Mouse (Mus musculus) G1E-ER4 (cell line): Measurements from ENCODE around the gene Rec114. TPM values are rescaled to one million over a fixed set of nuclear protein-coding genes. Genes with fewer than 3 reads are reported as not detected.

ENCODE experiments used
- GATA1 ChIP-seq: IDR thresholded peaks from one replicate; pipeline ENCODE4 v1.8.0; 2012; ENCODE audit warnings: low read length, inconsistent platforms
- polyA plus RNA-seq: library from polyadenylated mRNA; stranded (reverse); fragments of >175 nt; gene quantifications from 2 replicates; pipeline ENCODE4 v1.2.3, GENCODE M21; 2012

Rec114 gene
- polyA plus RNA-seq, 1 experiment = not detected

DNA sequence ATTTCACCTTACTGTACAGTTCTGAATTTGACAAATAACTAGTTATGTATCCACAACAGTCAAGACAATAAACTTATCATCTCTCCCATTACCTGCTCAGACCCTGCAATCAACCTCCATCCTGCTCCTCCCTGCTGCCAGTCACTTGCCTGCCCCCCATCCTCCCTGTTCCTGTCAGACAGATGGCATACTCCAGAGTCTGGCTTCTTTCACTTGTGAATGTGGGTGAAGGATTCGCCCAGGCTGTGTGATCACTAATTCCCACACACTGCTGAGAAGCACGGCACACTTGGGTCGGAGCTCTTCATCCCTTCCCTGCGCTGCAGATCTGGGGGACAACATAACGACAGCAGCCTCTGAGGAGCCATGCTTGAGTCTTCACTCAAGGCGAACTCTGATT, 61.7 kb downstream of the Rec114 start:
- TF ChIP-seq GATA1 = no peak

DNA sequence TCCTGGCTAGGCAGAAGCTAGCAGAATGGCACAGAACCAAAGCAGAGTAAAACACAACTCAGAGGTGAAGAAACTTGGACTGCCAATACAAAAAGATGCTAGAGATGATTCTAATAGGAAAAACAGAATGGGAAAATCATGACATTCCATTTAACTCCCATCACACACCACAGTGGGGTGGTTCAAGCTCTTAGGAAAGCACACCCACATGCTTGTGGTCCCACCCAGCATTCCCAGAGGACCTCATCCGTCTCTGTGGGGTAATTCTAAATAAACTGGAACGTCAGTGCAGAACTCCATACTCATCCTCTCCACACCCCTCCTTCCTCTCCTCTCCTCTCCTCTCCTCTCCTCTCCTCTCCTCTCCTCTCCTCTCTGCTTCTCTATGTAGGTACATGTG, 62.4 kb downstream of the Rec114 start:
- TF ChIP-seq GATA1 = no peak

DNA sequence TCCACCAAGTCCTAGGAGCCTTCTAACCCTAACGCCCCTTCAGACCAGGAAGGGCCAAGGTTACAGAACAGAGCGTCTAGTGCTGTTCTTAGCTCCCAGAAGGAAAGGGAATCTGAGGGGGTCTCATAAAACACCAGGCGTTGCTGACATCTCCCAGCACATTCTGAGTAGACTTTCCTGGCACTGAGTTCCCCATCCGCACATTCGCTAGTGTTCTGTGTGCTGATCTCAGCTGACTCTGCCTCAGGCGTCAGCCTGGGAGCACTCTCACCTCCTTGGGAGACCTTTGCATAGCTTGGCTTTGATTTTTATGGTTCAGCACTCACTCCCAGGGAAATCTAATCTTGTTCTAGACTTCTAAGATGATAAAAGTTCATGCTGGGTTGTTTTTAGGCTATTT, 68.4 kb downstream of the Rec114 start:
- no peak for TF ChIP-seq GATA1

DNA sequence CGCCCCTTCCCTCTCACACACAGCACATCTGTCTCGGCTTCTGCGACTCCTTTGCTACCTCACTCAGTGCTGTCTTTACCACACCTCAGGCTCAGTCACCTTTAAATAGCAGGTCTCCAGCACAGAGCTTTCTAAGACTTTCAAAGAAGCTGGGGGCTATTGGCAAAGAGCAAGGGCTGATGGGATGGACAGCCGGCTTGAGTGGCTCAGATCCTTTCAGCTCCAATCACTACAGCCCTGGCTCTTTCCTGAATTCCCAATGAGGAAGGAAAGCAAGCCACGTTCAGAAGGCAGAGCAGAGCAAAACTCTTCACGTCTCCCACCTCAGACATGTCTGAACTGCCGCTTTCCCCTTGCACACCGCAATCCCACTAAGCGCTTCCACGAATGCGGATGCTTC, 69.0 kb downstream of the Rec114 start:
- TF ChIP-seq GATA1 = no peak

- TF ChIP-seq GATA1 = no peak
These were observed 71.3 kb downstream of the Rec114 start for GRCm38 (mm10) chr9:58672474-58672873.

DNA sequence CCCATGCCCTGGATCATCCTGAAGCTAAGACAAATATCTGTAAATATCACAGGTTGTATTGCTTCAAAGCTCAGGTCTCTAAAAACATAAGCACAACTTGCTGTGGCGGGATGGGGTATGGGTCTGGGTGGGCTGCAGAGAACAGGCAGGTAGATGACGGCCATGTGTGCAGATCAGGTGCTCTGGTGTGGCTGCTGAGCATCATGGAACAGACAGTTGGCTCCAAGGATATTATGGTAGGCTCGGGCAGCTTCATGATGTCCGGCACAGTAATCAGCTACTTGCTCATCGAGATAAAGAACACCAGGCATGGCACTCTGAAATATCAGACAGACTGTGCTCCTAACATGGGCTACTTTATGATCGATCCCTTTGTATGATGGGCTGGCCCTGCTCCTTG, 73.9 kb downstream of the Rec114 start:
- TF ChIP-seq GATA1 = no peak

DNA sequence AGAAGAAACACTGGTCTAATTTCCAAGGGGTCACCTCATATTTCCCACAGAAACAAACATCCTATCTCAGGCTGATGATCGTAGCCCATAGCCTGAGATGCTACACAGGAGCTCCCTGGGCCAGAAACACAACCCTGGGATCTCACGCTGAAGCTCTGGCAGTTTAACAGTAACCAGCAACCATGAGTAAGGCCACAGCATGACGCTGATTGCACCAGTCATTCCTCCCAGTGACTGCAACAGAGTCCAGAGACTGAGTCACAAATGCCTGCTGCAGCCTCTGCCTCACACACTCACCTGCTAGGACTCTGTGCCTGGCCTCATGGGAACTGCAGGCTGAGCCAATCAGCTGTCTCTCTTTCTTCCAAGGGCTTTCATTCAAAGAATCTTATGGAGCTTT, 74.7 kb downstream of the Rec114 start:
- no peak for TF ChIP-seq GATA1

DNA sequence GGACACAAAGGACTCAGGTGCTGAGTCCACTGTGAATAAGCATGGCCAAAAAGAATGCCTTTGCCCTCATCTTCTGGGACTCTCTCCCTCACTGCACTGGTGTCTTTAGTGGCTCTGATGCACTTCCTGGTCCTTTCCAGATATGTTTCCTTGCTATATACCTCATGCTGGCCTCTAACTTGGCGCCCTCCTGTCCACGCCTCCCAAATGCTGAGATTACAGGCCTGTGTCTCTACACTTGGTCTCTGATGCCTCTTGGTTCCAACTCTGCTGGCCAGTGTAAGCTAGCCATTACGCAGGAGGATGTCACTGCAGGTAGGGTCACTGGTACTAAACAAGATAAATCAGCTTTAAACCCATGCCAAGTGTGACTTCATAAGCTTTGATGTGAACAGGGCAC, 75.6 kb downstream of the Rec114 start:
- TF ChIP-seq GATA1 = no peak

DNA sequence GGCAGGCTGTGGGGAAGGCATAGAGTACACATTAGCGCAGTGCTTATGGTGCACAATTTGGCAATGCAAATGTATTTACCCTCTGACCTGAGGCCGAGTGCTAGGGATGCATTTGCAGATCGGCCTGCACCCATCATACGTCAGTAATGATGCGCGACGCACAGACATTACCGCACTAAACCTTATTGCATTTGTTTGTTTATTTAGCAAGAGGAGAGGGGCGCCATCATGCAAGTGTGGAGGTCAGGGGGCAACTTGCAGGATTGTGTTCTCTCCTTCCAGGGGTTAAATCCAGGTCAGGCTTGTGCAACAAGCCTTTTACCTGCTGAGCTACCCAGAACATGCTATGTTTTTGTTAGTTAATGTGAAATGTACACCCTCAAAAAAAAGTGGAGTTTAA, 76.5 kb downstream of the Rec114 start:
- no peak for TF ChIP-seq GATA1

DNA sequence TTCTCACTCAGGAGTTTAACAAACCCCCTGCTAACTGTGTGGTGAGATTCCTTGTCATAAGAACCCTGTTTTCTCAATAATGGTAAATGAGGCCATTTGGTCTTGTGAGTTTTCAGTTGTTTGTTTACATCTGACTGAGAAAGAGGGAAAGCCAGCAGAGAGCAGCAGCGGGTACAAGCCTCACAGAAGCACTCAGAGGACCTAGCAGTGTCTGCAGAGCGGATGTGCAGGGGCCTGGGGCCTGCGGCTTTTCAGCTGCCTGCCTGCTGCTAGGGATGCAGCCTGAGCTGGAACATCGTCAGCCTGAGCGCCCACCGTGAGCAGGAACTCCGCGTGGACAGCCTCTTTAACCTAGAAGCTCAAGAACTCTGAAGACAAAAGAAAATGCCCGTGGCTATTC, 77.6 kb downstream of the Rec114 start:
- no peak for TF ChIP-seq GATA1

DNA sequence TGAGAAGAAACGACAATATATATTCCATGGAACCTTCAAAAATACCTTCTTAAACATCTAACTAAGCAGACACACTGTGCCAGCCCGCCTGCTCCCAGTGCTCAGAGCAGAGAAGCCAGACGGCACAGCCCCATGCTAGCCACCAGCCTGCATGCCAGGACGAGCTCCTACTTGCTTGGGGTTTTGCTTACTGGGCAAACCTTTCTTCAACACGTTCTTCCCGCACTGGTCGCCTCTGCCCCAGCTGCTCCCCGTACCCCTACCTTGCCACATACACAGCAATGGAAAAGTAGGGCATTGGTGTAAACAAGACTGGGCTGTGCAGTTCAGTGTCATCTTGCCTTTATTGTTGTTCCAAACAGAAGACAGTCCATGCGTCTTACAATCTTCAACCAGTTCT, 78.3 kb downstream of the Rec114 start:
- TF ChIP-seq GATA1 = no peak

- no peak for TF ChIP-seq GATA1
These were observed 81.0 kb downstream of the Rec114 start for GRCm38 (mm10) chr9:58662791-58663190.

DNA sequence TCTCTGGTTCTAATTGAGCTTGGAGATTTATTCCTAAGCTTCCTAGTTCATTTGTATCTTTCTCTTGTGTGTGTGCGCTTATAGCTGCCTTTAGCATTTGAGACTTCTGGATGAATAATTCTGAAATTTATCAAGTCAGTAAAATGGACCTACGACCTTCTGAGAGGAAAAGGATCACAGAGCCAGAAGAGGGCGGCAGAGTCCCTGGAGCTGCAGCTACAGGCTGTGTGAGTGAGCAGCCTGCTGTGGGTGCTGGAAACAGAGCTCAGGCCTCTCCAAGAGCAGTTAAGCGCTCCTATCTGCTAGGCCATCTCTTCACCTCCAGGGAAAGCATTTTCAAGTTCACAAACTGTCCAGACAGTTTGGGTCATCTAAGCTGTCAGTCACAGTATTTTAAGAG, 81.8 kb downstream of the Rec114 start:
- no peak for TF ChIP-seq GATA1

- TF ChIP-seq GATA1 = no peak
These were observed 83.1 kb downstream of the Rec114 start for GRCm38 (mm10) chr9:58660673-58661072.

DNA sequence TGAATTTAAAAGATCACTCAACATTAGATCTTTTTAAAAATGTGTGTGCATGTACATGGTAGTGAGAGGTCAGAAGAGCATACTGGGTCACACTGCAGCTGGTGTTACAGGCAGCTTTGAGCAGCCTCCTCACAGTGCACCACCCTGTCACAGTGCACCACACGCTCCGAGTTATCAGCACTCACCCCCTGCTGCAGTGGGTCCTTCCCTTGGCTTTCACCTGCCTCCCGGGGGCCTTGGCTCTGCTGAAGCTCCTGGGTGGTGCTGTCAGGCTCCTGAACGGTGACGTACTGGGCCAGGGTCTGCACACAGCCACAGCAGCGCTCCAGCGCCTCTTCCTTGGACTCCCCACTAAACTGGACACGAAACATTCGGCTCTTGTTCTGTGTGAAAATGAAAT, 83.8 kb downstream of the Rec114 start:
- TF ChIP-seq GATA1 = no peak

GRCm38 (mm10) chr9:58659331-58659730, 84.4 kb downstream of the Rec114 start:
- TF ChIP-seq GATA1 = no peak

GRCm38 (mm10) chr9:58658596-58659309, 85.0 kb downstream of the Rec114 start:
- no peak for TF ChIP-seq GATA1
